Mouse (Mus musculus): ENCODE results near the gene Sirt7. TPM values are rescaled to one million over a fixed set of nuclear protein-coding genes. Genes with fewer than 3 reads are reported as not detected.

The Sirt7 gene
- polyA plus RNA-seq, 1 experiment: 84.1 TPM

GRCm38 (mm10) chr11:120630881-120631725 lies 6.1 kb upstream of the Sirt7 start:
- TF ChIP-seq POLR2A (IDR thresholded peaks at IDR 0.05; ENCODE audit: borderline replicate concordance, extremely low read depth, low read depth, low read length) (no peak), CTCF (IDR thresholded peaks at IDR 0.05; ENCODE audit: insufficient read depth, low read length) (no peak)
- Histone ChIP-seq H3K4me1 (ENCODE audit: control insufficient read depth, insufficient read depth, low read length) (peaks cover 24% of the 10 kb centered on the region), H3K4me3 (replicated peaks; ENCODE audit: extremely low read depth, low read depth, low read length) (no peak overlapping the region)
- WGBS: 18% methylated on average over 7 of the region's 7 CpGs
- no peak for DNase-seq

- WGBS: 23% methylated on average over 5 of the region's 5 CpGs
- TF ChIP-seq CTCF (IDR thresholded peaks at IDR 0.05; ENCODE audit: insufficient read depth, low read length) (no peak), POLR2A (IDR thresholded peaks at IDR 0.05; ENCODE audit: borderline replicate concordance, extremely low read depth, low read depth, low read length) (no peak)
Measured at GRCm38 (mm10) chr11:120630401-120630871, 5.4 kb upstream of the Sirt7 start.

DNA sequence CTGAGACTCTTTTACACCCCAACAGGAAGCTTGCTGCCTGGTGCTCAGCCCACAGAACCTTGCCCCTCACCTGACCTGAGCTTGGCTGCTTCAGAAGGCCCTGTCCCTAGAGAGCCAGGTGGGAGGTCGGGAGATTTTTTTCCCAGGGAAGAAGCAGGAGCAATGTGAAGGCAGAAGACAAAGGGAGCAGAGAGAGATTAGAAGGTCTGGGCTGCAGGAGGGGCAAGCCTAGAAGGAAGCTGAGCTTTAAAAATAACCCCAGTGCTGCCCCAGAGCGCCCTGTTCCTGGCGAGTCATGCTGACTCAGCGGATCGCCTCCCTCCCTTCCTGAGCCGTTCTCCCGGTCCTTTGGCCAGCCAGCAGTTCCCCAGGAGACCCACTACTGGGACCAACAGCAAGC lies 4.9 kb upstream of the Sirt7 start:
- TF ChIP-seq POLR2A (IDR thresholded peaks at IDR 0.05; ENCODE audit: borderline replicate concordance, extremely low read depth, low read depth, low read length) (no peak), CTCF (IDR thresholded peaks at IDR 0.05; ENCODE audit: insufficient read depth, low read length) (no peak)
- Histone ChIP-seq H3K4me1 (ENCODE audit: control insufficient read depth, insufficient read depth, low read length) (peaks cover 31% of the 10 kb centered on the region), H3K4me3 (replicated peaks; ENCODE audit: extremely low read depth, low read depth, low read length) (no peak overlapping the region)
- WGBS: 25% methylated on average over 7 of the region's 7 CpGs
- no peak for DNase-seq

More at GRCm38 (mm10) chr11:120630401-120630871, 5.4 kb upstream of the Sirt7 start:
- H3K4me3 ChIP-seq (replicated peaks; ENCODE audit: extremely low read depth, low read depth, low read length): no peak overlapping the region
- DNase-seq: peak; percentile 49
- H3K4me1 ChIP-seq (ENCODE audit: control insufficient read depth, insufficient read depth, low read length): peaks cover 27% of the 10 kb centered on the region

DNA sequence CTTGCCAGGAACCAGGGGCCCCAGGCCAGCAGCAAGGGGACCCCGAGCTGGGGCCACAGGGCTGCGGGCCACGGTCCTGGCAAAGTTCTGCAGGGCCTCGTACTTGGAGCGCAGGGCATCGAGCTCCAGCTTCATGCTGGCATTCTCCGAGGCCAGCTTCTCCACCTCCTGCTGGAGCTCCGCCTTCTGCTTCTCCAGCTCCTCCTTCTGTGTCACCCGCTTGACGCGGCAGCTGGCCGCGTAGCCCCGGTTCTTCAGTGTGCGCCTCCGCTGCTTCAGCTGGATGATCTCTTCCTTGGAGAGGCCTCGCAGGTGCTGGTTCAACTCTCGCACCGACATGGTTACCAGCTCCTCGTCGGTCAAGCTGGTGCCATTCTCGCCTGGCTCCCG lies 4.3 kb upstream of the Sirt7 start:
- TF ChIP-seq CTCF (IDR thresholded peaks at IDR 0.05; ENCODE audit: insufficient read depth, low read length) (no peak), POLR2A (IDR thresholded peaks at IDR 0.05; ENCODE audit: borderline replicate concordance, extremely low read depth, low read depth, low read length) (no peak)
- H3K4me3 ChIP-seq (replicated peaks; ENCODE audit: extremely low read depth, low read depth, low read length): no peak overlapping the region
- peaks cover 31% of the 10 kb centered on the region for H3K4me1 ChIP-seq (ENCODE audit: control insufficient read depth, insufficient read depth, low read length)
- DNase-seq: no peak
- 67% methylated on average over 23 of the region's 23 CpGs for WGBS

GRCm38 (mm10) chr11:120628601-120629340 lies 3.7 kb upstream of the Sirt7 start:
- Histone ChIP-seq H3K4me1 (ENCODE audit: control insufficient read depth, insufficient read depth, low read length) (peaks cover 33% of the 10 kb centered on the region), H3K4me3 (replicated peaks; ENCODE audit: extremely low read depth, low read depth, low read length) (no peak overlapping the region)
- no peak for DNase-seq
- WGBS: 90% methylated on average over 23 of the region's 23 CpGs
- TF ChIP-seq POLR2A (IDR thresholded peaks at IDR 0.05; ENCODE audit: borderline replicate concordance, extremely low read depth, low read depth, low read length) (no peak), CTCF (IDR thresholded peaks at IDR 0.05; ENCODE audit: insufficient read depth, low read length) (no peak)

GRCm38 (mm10) chr11:120627468-120628300 lies 2.6 kb upstream of the Sirt7 start:
- TF ChIP-seq CTCF (IDR thresholded peaks at IDR 0.05; ENCODE audit: insufficient read depth, low read length) (no peak), POLR2A (IDR thresholded peaks at IDR 0.05; ENCODE audit: borderline replicate concordance, extremely low read depth, low read depth, low read length) (no peak)
- peaks cover 32% of the 10 kb centered on the region for H3K4me1 ChIP-seq (ENCODE audit: control insufficient read depth, insufficient read depth, low read length)
- DNase-seq: no peak
- 73% methylated on average over 22 of the region's 22 CpGs for WGBS
- H3K4me3 ChIP-seq (replicated peaks; ENCODE audit: extremely low read depth, low read depth, low read length): no peak overlapping the region

GRCm38 (mm10) chr11:120626785-120627467 lies 1.9 kb upstream of the Sirt7 start:
- no peak for DNase-seq
- TF ChIP-seq POLR2A (IDR thresholded peaks at IDR 0.05; ENCODE audit: borderline replicate concordance, extremely low read depth, low read depth, low read length): no peak
- TF ChIP-seq CTCF (IDR thresholded peaks at IDR 0.05; ENCODE audit: insufficient read depth, low read length): no peak
- H3K4me3 ChIP-seq (replicated peaks; ENCODE audit: extremely low read depth, low read depth, low read length): no peak overlapping the region
- peaks cover 27% of the 10 kb centered on the region for H3K4me1 ChIP-seq (ENCODE audit: control insufficient read depth, insufficient read depth, low read length)
- WGBS: 83% methylated on average over 11 of the region's 11 CpGs

DNA sequence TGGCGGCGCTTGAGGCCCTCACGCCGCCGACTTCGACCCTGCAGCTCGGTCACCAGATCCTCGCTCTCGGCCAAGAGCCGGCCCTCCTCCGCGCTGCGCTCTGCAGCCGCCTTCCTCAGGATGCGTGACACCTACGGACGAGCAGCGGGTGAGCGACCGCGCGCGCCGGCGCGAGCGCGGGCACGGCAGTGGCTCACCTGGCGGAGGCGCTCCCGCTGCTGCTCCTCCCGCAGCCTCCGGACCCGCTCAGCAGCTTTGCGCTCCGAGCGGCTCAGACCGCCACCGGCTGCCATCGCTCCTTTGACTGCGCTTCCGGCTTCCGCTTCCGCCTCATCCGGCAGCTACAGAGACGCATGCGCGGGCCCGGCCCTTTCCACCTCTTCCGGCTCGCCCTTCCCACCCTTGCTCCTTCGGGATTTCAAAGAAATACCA lies 344 bp downstream of the Sirt7 start:
- H3K4me1 ChIP-seq (ENCODE audit: control insufficient read depth, insufficient read depth, low read length): peaks cover 11% of the 10 kb centered on the region
- peak; percentile 76 for DNase-seq
- peak; percentile 79; the same call in 1 of the 2 replicates for TF ChIP-seq POLR2A (IDR thresholded peaks at IDR 0.05; ENCODE audit: borderline replicate concordance, extremely low read depth, low read depth, low read length)
- TF ChIP-seq CTCF (IDR thresholded peaks at IDR 0.05; ENCODE audit: insufficient read depth, low read length): no peak
- under 1% methylated on average over 53 of the region's 53 CpGs for WGBS
- peak overlapping the region; percentile 81 for H3K4me3 ChIP-seq (replicated peaks; ENCODE audit: extremely low read depth, low read depth, low read length)

All from lung, adult 2 months (tissue).